ENCODE assay signal across 36 mouse cellular contexts in genomic region chr15:77348146-77348545, GRCm38 (mm10). TPM values are rescaled to one million over a fixed set of nuclear protein-coding genes. Genes with fewer than 3 reads are reported as not detected.
DNase-seq lines count a peak whose midpoint lies in the region; ATAC-seq and TF ChIP-seq lines count a peak whose summit lies in the region.
"Had no signal": no experiment of that assay in that cellular context is flagged by ENCODE, and none has a peak within 500 bp of the region (broad histone marks: within the 10 kb centered on the region; RNA-seq: fewer than 3 reads in every experiment).

No protein-coding gene starts in this region.

- in situ Hi-C loops in ES-E14 (cut with MboI; ENCODE audit: low sequenced_read_pairs in 2 of 2, unreplicated experiment in 2 of 2) = no loop called here

- TF ChIP-seq CTCF in kidney, postnatal 0 days (IDR thresholded peaks at IDR 0.05; ENCODE audit: low read depth) = no peak

- DNase-seq in embryonic facial prominence, embryonic 10.5 days (ENCODE audit: low spot score) = no peak
- DNase-seq in heart, adult 8-10 months (ENCODE audit: low spot score) = no peak
- no peak for DNase-seq in kidney, postnatal 0 days (ENCODE audit: low spot score)
- no peak for DNase-seq in kidney, postnatal 36 days
- no peak for DNase-seq in ES-E14 (ENCODE audit: low read depth, low spot score)
- no peak for DNase-seq in cerebellum, postnatal 25 days
- DNase-seq: adrenal gland, adult 2 months; adrenal gland, postnatal 36 days; cerebellum, adult 8-10 months; cerebellum, postnatal 36 days; kidney, adult 9 months; kidney, postnatal 4 days; left cerebral cortex, postnatal 4 days; liver, postnatal 0 days; lung, postnatal 4 days; right cerebral cortex, adult 18-20 months; spleen, adult 18-20 months; thymus, postnatal 14 days had no signal

- H3K9ac ChIP-seq in embryonic facial prominence, embryonic 13.5 days = no peak overlapping the region
- H3K9ac ChIP-seq in heart, embryonic 13.5 days = no peak overlapping the region
- no peak overlapping the region for H3K9ac ChIP-seq in kidney, postnatal 0 days (ENCODE audit: low read depth, low read length)
- H3K9ac ChIP-seq in ES-E14 (ENCODE audit: insufficient read depth, low read depth, low read length, poor library complexity, severe bottlenecking) = 0 out of 2 replicates have a peak overlapping the region, but pooled peaks have one; percentile 14
- H3K9ac ChIP-seq: hindbrain, embryonic 14.5 days; liver, embryonic 12.5 days; liver, postnatal 0 days; midbrain, embryonic 12.5 days; neural tube, embryonic 12.5 days had no signal

- H3K4me2 ChIP-seq in embryonic facial prominence, embryonic 13.5 days = no peak overlapping the region
- no peak overlapping the region for H3K4me2 ChIP-seq in heart, embryonic 13.5 days
- H3K4me2 ChIP-seq in kidney, postnatal 0 days (ENCODE audit: low read length) = no peak overlapping the region
- H3K4me2 ChIP-seq: hindbrain, embryonic 14.5 days; liver, embryonic 12.5 days; midbrain, embryonic 12.5 days; neural tube, embryonic 12.5 days had no signal

- H3K4me3 ChIP-seq in embryonic facial prominence, embryonic 13.5 days = no peak overlapping the region
- H3K4me3 ChIP-seq in embryonic facial prominence, embryonic 10.5 days = no peak overlapping the region
- no peak overlapping the region for H3K4me3 ChIP-seq in heart, embryonic 13.5 days
- no peak overlapping the region for H3K4me3 ChIP-seq in kidney, postnatal 0 days (replicated peaks; ENCODE audit: low read depth, low read length)
- H3K4me3 ChIP-seq in ES-E14 (ENCODE audit: insufficient read depth in 1 of 2, low read depth in 1 of 2, low read length in 2 of 2, poor library complexity in 1 of 2, severe bottlenecking in 1 of 2) = no peak overlapping the region
- H3K4me3 ChIP-seq: erythroblast, embryonic 14.5 days; liver, embryonic 12.5 days; megakaryocyte, embryonic 14.5 days; midbrain, embryonic 12.5 days; myocyte; neural tube, embryonic 12.5 days had no signal

- no peaks in the 10 kb centered on the region for H3K36me3 ChIP-seq in embryonic facial prominence, embryonic 13.5 days
- H3K36me3 ChIP-seq in embryonic facial prominence, embryonic 10.5 days (replicated peaks) = no peaks in the 10 kb centered on the region
- no peaks in the 10 kb centered on the region for H3K36me3 ChIP-seq in heart, embryonic 13.5 days
- no peaks in the 10 kb centered on the region for H3K36me3 ChIP-seq in kidney, postnatal 0 days (ENCODE audit: insufficient read depth, low read length)
- H3K36me3 ChIP-seq in ES-E14 (ENCODE audit: control insufficient read depth, insufficient read depth, low read length, poor library complexity, severe bottlenecking) = no peaks in the 10 kb centered on the region
- H3K36me3 ChIP-seq: liver, embryonic 12.5 days; midbrain, embryonic 12.5 days; neural tube, embryonic 12.5 days had no signal

- H3K9me3 ChIP-seq in embryonic facial prominence, embryonic 13.5 days = no peaks in the 10 kb centered on the region
- H3K9me3 ChIP-seq in embryonic facial prominence, embryonic 10.5 days = no peaks in the 10 kb centered on the region
- no peaks in the 10 kb centered on the region for H3K9me3 ChIP-seq in heart, embryonic 13.5 days
- H3K9me3 ChIP-seq in kidney, postnatal 0 days (replicated peaks; ENCODE audit: low read length) = no peaks in the 10 kb centered on the region
- H3K9me3 ChIP-seq in ES-E14 (ENCODE audit: control insufficient read depth, insufficient read depth, low read depth, low read length) = no peaks in the 10 kb centered on the region
- H3K9me3 ChIP-seq: liver, embryonic 12.5 days; megakaryocyte, embryonic 14.5 days; midbrain, embryonic 12.5 days; neural tube, embryonic 12.5 days had no signal

- peaks cover 20% of the 10 kb centered on the region for H3K4me1 ChIP-seq in embryonic facial prominence, embryonic 13.5 days
- H3K4me1 ChIP-seq in embryonic facial prominence, embryonic 10.5 days = peaks cover 38% of the 10 kb centered on the region
- peaks cover 24% of the 10 kb centered on the region for H3K4me1 ChIP-seq in heart, embryonic 13.5 days
- peaks cover 7% of the 10 kb centered on the region; the same call in 1 of the 2 replicates for H3K4me1 ChIP-seq in kidney, postnatal 0 days (replicated peaks; ENCODE audit: insufficient read depth, low read length)
- peaks cover 14 to 15% of the 10 kb centered on the region in 2 experiments for H3K4me1 ChIP-seq in ES-E14 (ENCODE audit: control insufficient read depth in 2 of 2, insufficient read depth in 2 of 2, low read length in 2 of 2, poor library complexity in 1 of 2)

- H3K27me3 ChIP-seq in embryonic facial prominence, embryonic 13.5 days = no peaks in the 10 kb centered on the region
- H3K27me3 ChIP-seq in embryonic facial prominence, embryonic 10.5 days (replicated peaks; ENCODE audit: low read depth, poor library complexity, severe bottlenecking) = no peaks in the 10 kb centered on the region
- no peaks in the 10 kb centered on the region for H3K27me3 ChIP-seq in heart, embryonic 13.5 days (replicated peaks)
- H3K27me3 ChIP-seq in kidney, postnatal 0 days (ENCODE audit: insufficient read depth, low read length) = no peaks in the 10 kb centered on the region
- H3K27me3 ChIP-seq: midbrain, embryonic 12.5 days; neural tube, embryonic 12.5 days had no signal

- WGBS in embryonic facial prominence, embryonic 13.5 days = 79% methylated on average over 7 of the region's 7 CpGs
- 80% methylated on average over 7 of the region's 7 CpGs for WGBS in embryonic facial prominence, embryonic 10.5 days
- WGBS in heart, embryonic 13.5 days = 67% methylated on average over 7 of the region's 7 CpGs
- WGBS in kidney, postnatal 0 days = 72% methylated on average over 7 of the region's 7 CpGs

- H3K27ac ChIP-seq in embryonic facial prominence, embryonic 13.5 days = peak overlapping the region; percentile 3; the same call in 1 of the 2 replicates
- no peak overlapping the region for H3K27ac ChIP-seq in embryonic facial prominence, embryonic 10.5 days (replicated peaks)
- H3K27ac ChIP-seq in heart, embryonic 13.5 days (replicated peaks) = 0 out of 2 replicates have a peak overlapping the region, but pooled peaks have one; percentile 24
- H3K27ac ChIP-seq in kidney, postnatal 0 days = 0 out of 2 replicates have a peak overlapping the region, but pooled peaks have one; percentile 19
- H3K27ac ChIP-seq in ES-E14 (ENCODE audit: insufficient read depth, low read depth, low read length, poor library complexity, severe bottlenecking) = peak overlapping the region; percentile 82
- H3K27ac ChIP-seq: hindbrain, embryonic 14.5 days; liver, embryonic 12.5 days; midbrain, embryonic 12.5 days; neural tube, embryonic 12.5 days had no signal

- ATAC-seq in embryonic facial prominence, embryonic 13.5 days (ENCODE audit: insufficient number of reproducible peaks, insufficient read depth, low FRiP score, low TSS enrichment, low read depth) = no peak
- ATAC-seq in heart, embryonic 13.5 days (ENCODE audit: extremely low read depth, insufficient number of reproducible peaks, low FRiP score, low TSS enrichment) = no peak
- no peak for ATAC-seq in kidney, postnatal 0 days (replicated peaks; ENCODE audit: low FRiP score, low read depth)
- ATAC-seq: activated CD4-positive, CD25-positive, alpha-beta regulatory T cell, adult 4 months; forebrain, embryonic 16.5 days; intestine, postnatal 0 days; liver, embryonic 12.5 days; liver, postnatal 0 days had no signal

TF ChIP-seq in ES-E14, 5 proteins besides CTCF, POLR2A, EP300 and RAD21:
- TF ChIP-seq HCFC1 (IDR thresholded peaks at IDR 0.05; ENCODE audit: borderline replicate concordance, insufficient read depth, low read length) = no peak
- TF ChIP-seq MAFK (IDR thresholded peaks at IDR 0.05; ENCODE audit: insufficient read depth, low read depth, low read length) = no peak
- no peak for TF ChIP-seq CHD2 (IDR thresholded peaks at IDR 0.05; ENCODE audit: low read depth, low read length)
- no peak for TF ChIP-seq ZC3H11A (IDR thresholded peaks at IDR 0.05; ENCODE audit: borderline replicate concordance, low read depth, low read length)
- no peak for TF ChIP-seq ZNF384 (IDR thresholded peaks at IDR 0.05; ENCODE audit: low read depth, low read length)

RNA-seq across cellular contexts. Expression of gene Rbfox2, which starts 41.3 kb away (rescaled TPM):
- 57.8 and 66.7 TPM in 2 replicates for polyA plus RNA-seq in embryonic facial prominence, embryonic 13.5 days (2015; fragmentation: Nextera tagmentation; extraction: Ambion mirVana)
- polyA plus RNA-seq in embryonic facial prominence, embryonic 10.5 days (2016; fragmentation: Nextera tagmentation; extraction: Ambion mirVana) = 60.7 and 61.9 TPM in 2 replicates
- 64.8 and 69.1 TPM in 2 replicates for polyA plus RNA-seq in heart, embryonic 13.5 days (2015; fragmentation: Nextera tagmentation; extraction: Ambion mirVana)
- total RNA-seq in heart, adult 8-10 months (2022) = 100 to 1,000 TPM in 2 of 4 experiments, 10 to 100 TPM in 2; 87.6 to 108 (median 101) TPM
- polyA plus RNA-seq in kidney, postnatal 0 days (2015; fragmentation: Nextera tagmentation; extraction: Ambion mirVana) = 22.7 and 25.1 TPM in 2 replicates
- total RNA-seq in ES-E14 (2012; rRNA removed) = 55.3 and 56.4 TPM in 2 replicates
- polyA plus RNA-seq: erythroblast, embryonic 14.5 days had no signal

RNA-seq across cellular contexts. Expression of gene Apol7a, which starts 50.8 kb away (rescaled TPM):
- not detected in 2 replicates for polyA plus RNA-seq in embryonic facial prominence, embryonic 13.5 days (2015; fragmentation: Nextera tagmentation; extraction: Ambion mirVana)
- polyA plus RNA-seq in embryonic facial prominence, embryonic 10.5 days (2016; fragmentation: Nextera tagmentation; extraction: Ambion mirVana) = not detected in 2 replicates
- 0.15 and 0.33 TPM in 2 replicates for polyA plus RNA-seq in heart, embryonic 13.5 days (2015; fragmentation: Nextera tagmentation; extraction: Ambion mirVana)
- total RNA-seq in heart, adult 8-10 months (2022) = under 1 TPM in 2 of 4 experiments, not detected in 2; 0.09 to 0.19 TPM
- polyA plus RNA-seq in kidney, postnatal 0 days (2015; fragmentation: Nextera tagmentation; extraction: Ambion mirVana) = 0.09 and 0.13 TPM in 2 replicates
- 0.11 and 0.27 TPM in 2 replicates for total RNA-seq in ES-E14 (2012; rRNA removed)
- total RNA-seq: adrenal gland, postnatal 36 days; CH12.LX; hematopoietic stem cell, adult 5-6 weeks; layer of hippocampus, postnatal 25 days; left cerebral cortex, postnatal 4 days; midbrain, postnatal 0 days had no signal
- polyA plus RNA-seq: activated CD4-positive, CD25-positive, alpha-beta regulatory T cell, adult 4 months; adrenal gland, adult 2 months; brain, embryonic 14.5 days; erythroblast, embryonic 14.5 days; forebrain, embryonic 11.5 days; forebrain, embryonic 16.5 days; hindbrain, embryonic 14.5 days; midbrain, embryonic 12.5 days; midbrain, postnatal 0 days; neural tube, embryonic 12.5 days had no signal
